Mouse (Mus musculus): Measurements from ENCODE around the gene Fto.
A peak's percentile ranks its signal among the peaks of the same experiment; 100 is the strongest.

Fto gene

GRCm38 (mm10) chr8:91711202-91711601 lies 397.9 kb downstream of the Fto start:
- no peak for DNase-seq

GRCm38 (mm10) chr8:91711981-91712598 lies 398.8 kb downstream of the Fto start:
- DNase-seq = no peak

- no peak for DNase-seq
These were observed 399.6 kb downstream of the Fto start for GRCm38 (mm10) chr8:91712731-91713569.

GRCm38 (mm10) chr8:91713677-91714312 lies 400.5 kb downstream of the Fto start:
- DNase-seq = peak; percentile 27

- DNase-seq = peak; percentile 8
These were observed 401.4 kb downstream of the Fto start for GRCm38 (mm10) chr8:91714733-91715132.

- DNase-seq = no peak
These were observed 402.2 kb downstream of the Fto start for GRCm38 (mm10) chr8:91715387-91716085.

Measured in lung, postnatal 10 days (tissue).